In genomic region chr7:68264028-68264453, GRCm38 (mm10) we compare ENCODE assay signal across 7 mouse cellular contexts. TPM values are rescaled to one million over a fixed set of nuclear protein-coding genes. Genes with fewer than 3 reads are reported as not detected.
DNase-seq lines count a peak whose midpoint lies in the region; ATAC-seq and TF ChIP-seq lines count a peak whose summit lies in the region.

TSS of gene Pgpep1l (minus strand) at chr7:68264233.

- no peak for TF ChIP-seq POLR2A in ES-Bruce4 (IDR thresholded peaks at IDR 0.05; ENCODE audit: insufficient read depth, low read length)

- no peak within 1 kb of the TSS; the same call in 1 of the 2 replicates for H3K27ac ChIP-seq in ES-Bruce4 (ENCODE audit: insufficient read depth, low read length)
- no peak within 1 kb of the TSS for H3K27ac ChIP-seq in forebrain, embryonic 15.5 days (replicated peaks)
- H3K27ac ChIP-seq in stomach, embryonic 14.5 days (ENCODE audit: low read length): no peak within 1 kb of the TSS

- peaks cover 5% of the 10 kb centered on the region; the same call in 1 of the 2 replicates for H3K9me3 ChIP-seq in ES-Bruce4 (replicated peaks; ENCODE audit: control insufficient read depth, insufficient read depth, low read length, poor library complexity, severe bottlenecking)
- H3K9me3 ChIP-seq in forebrain, embryonic 15.5 days: no peaks in the 10 kb centered on the region
- H3K9me3 ChIP-seq in stomach, embryonic 14.5 days (ENCODE audit: control insufficient read depth, low read depth, low read length): no peaks in the 10 kb centered on the region

- no peaks in the 10 kb centered on the region for H3K36me3 ChIP-seq in ES-Bruce4 (ENCODE audit: control insufficient read depth, insufficient read depth, low read length, poor library complexity, severe bottlenecking)
- H3K36me3 ChIP-seq in forebrain, embryonic 15.5 days: no peaks in the 10 kb centered on the region
- H3K36me3 ChIP-seq in stomach, embryonic 14.5 days (ENCODE audit: control insufficient read depth, insufficient read depth, low read length): no peaks in the 10 kb centered on the region

- H3K4me3 ChIP-seq in ES-Bruce4 (ENCODE audit: low read depth, low read length): peak within 1 kb of the TSS; percentile 53
- H3K4me3 ChIP-seq in forebrain, embryonic 15.5 days: peak within 1 kb of the TSS; percentile 30
- peak within 1 kb of the TSS; percentile 18 for H3K4me3 ChIP-seq in stomach, embryonic 14.5 days (ENCODE audit: low read depth, low read length)

- no peak for TF ChIP-seq EP300 in ES-Bruce4 (IDR thresholded peaks at IDR 0.05; ENCODE audit: insufficient read depth, low read depth, low read length)

- intact Hi-C loops in heart, postnatal 25 days (cut with DNase I): loop anchor here (5.0 kb wide), 1 partner anchor 42 kb away; no protein-coding TSS in a partner anchor

- peak within 1 kb of the TSS; percentile 34 for H3K9ac ChIP-seq in ES-Bruce4 (ENCODE audit: low read depth, poor library complexity, severe bottlenecking)
- no peak within 1 kb of the TSS for H3K9ac ChIP-seq in forebrain, embryonic 15.5 days (replicated peaks)
- H3K9ac ChIP-seq in stomach, embryonic 14.5 days (replicated peaks; ENCODE audit: low read depth, low read length): no peak within 1 kb of the TSS

- DNase-seq in heart, postnatal 25 days (ENCODE audit: low spot score): peak; percentile 38
- DNase-seq in kidney, postnatal 4 days: peak; percentile 71 to 83
- DNase-seq in lung, postnatal 4 days: peak; percentile 55 to 68

- H3K27me3 ChIP-seq in ES-Bruce4 (ENCODE audit: control insufficient read depth, insufficient read depth, low read length, poor library complexity, severe bottlenecking): no peaks in the 10 kb centered on the region
- H3K27me3 ChIP-seq in forebrain, embryonic 15.5 days: 0 out of 2 replicates have a peak, but pooled peaks cover 5% of the 10 kb centered on the region
- no peaks in the 10 kb centered on the region for H3K27me3 ChIP-seq in stomach, embryonic 14.5 days (ENCODE audit: control insufficient read depth, insufficient read depth, low read length)

- H3K4me1 ChIP-seq in ES-Bruce4 (ENCODE audit: control insufficient read depth, insufficient read depth, low read length): peaks cover 2% of the 10 kb centered on the region
- H3K4me1 ChIP-seq in forebrain, embryonic 15.5 days: peaks cover 14% of the 10 kb centered on the region
- H3K4me1 ChIP-seq in stomach, embryonic 14.5 days (ENCODE audit: control insufficient read depth, insufficient read depth, low read length): peaks cover 12% of the 10 kb centered on the region; the same call in 1 of the 2 replicates

- no peak for TF ChIP-seq CTCF in ES-Bruce4 (IDR thresholded peaks at IDR 0.05; ENCODE audit: low read depth, low read length)

- WGBS in forebrain, embryonic 15.5 days: 8% methylated on average over 25 of the region's 25 CpGs
- 5% methylated on average over 25 of the region's 25 CpGs for WGBS in stomach, embryonic 14.5 days

- peak; percentile 20 for ATAC-seq in activated CD4-positive, CD25-positive, alpha-beta regulatory T cell, adult 4 months
- peak; percentile 65 for ATAC-seq in forebrain, embryonic 15.5 days (replicated peaks)
- peak; percentile 56 for ATAC-seq in stomach, embryonic 14.5 days (ENCODE audit: insufficient number of reproducible peaks, insufficient read depth, low FRiP score, low read depth)

- peak within 1 kb of the TSS; percentile 50 for H3K4me2 ChIP-seq in forebrain, embryonic 15.5 days (replicated peaks)
- peak within 1 kb of the TSS; percentile 52 for H3K4me2 ChIP-seq in stomach, embryonic 14.5 days (replicated peaks; ENCODE audit: low read depth, low read length)

RNA-seq across cellular contexts. Expression of gene Pgpep1l, which starts in this region (rescaled TPM):
- polyA plus RNA-seq in ES-Bruce4 (2011; ENCODE audit: insufficient read depth, insufficient read length, low read depth, missing spikeins): 3.4 and 3.5 TPM in 2 replicates
- polyA plus RNA-seq in activated CD4-positive, CD25-positive, alpha-beta regulatory T cell, adult 4 months (2017; shearing (Covaris generic)): 1 to 10 TPM; 3.6 to 4.4 TPM
- not detected in 2 replicates for polyA plus RNA-seq in forebrain, embryonic 15.5 days (2015; fragmentation: Nextera tagmentation; extraction: Ambion mirVana)
- not detected for total RNA-seq in heart, postnatal 25 days (2021)
- not detected in 2 replicates for polyA plus RNA-seq in stomach, embryonic 14.5 days (2014; fragmentation: Nextera tagmentation; extraction: Ambion mirVana)

Comparison
In these comparisons a context has a peak if more than half of its experiments do, and no peak if none do; other contexts are left out.
1. Peak in ATAC-seq, H3K4me3 ChIP-seq and H3K4me2 ChIP-seq in forebrain, embryonic 15.5 days; RNA of the gene not detected or under 1 TPM.
2. Peak in DNase-seq in heart, postnatal 25 days; RNA of the gene not detected or under 1 TPM.
3. Peak in ATAC-seq, H3K4me3 ChIP-seq and H3K4me2 ChIP-seq in stomach, embryonic 14.5 days; RNA of the gene not detected or under 1 TPM.